Mouse (Mus musculus) heart, embryonic 12.5 days (tissue): Measurements from ENCODE around the gene Gm28374. TPM values are rescaled to one million over a fixed set of nuclear protein-coding genes. Genes with fewer than 3 reads are reported as not detected.

Experiments
- ATAC-seq: fragments of 200-750 bp; cut with Nextera tagmentation; 2 replicates; pipeline ENCODE4 v1.8.0; 2017; ENCODE audit warnings: moderate TSS enrichment, moderate library complexity; ENCODE audit not compliant: insufficient number of reproducible peaks, low FRiP score
- H3K27ac ChIP-seq: fragments of 300-500 bp; sonication (generic); 2 replicates; pipeline ENCODE4 v1.5.1; 2016; ENCODE audit warnings: mild to moderate bottlenecking, moderate library complexity; ENCODE audit not compliant: poor library complexity, severe bottlenecking
- H3K27me3 ChIP-seq: fragments of 300-500 bp; sonication (generic); replicated peaks from 2 replicates; pipeline ENCODE4 v1.6.1; 2016; ENCODE audit warnings: mild to moderate bottlenecking, moderate library complexity
- H3K36me3 ChIP-seq: fragments of 300-500 bp; sonication (generic); 2 replicates; pipeline ENCODE4 v1.6.1; 2016; ENCODE audit warnings: mild to moderate bottlenecking, moderate library complexity
- H3K4me1 ChIP-seq: fragments of 300-500 bp; sonication (generic); replicated peaks from 2 replicates; pipeline ENCODE4 v1.6.1; 2016; ENCODE audit warnings: mild to moderate bottlenecking
- H3K4me2 ChIP-seq: fragments of 300-500 bp; sonication (generic); 2 replicates; pipeline ENCODE4 v1.6.1; 2016; ENCODE audit warnings: mild to moderate bottlenecking, moderate library complexity
- H3K4me3 ChIP-seq: fragments of 300-500 bp; sonication (generic); 2 replicates; pipeline ENCODE4 v1.5.1; 2016; ENCODE audit warnings: mild to moderate bottlenecking
- H3K9ac ChIP-seq: fragments of 300-500 bp; sonication (generic); 2 replicates; pipeline ENCODE4 v1.6.1; 2016; ENCODE audit warnings: mild to moderate bottlenecking, moderate library complexity
- H3K9me3 ChIP-seq: fragments of 300-500 bp; sonication (generic); replicated peaks from 2 replicates; pipeline ENCODE4 v1.6.1; 2016; ENCODE audit warnings: mild to moderate bottlenecking, moderate library complexity
- WGBS: fragments of 180-500 bp; shearing (Covaris S2); methylation state at CpG from one replicate; pipeline ENCODE4 v1.1.7; 2016; 5-methylcytosine and 5-hydroxymethylcytosine counted together
- polyA plus RNA-seq: library from polyadenylated mRNA; unstranded; fragments of >200 nt; fragmentation: Nextera tagmentation; extraction: Ambion mirVana; gene quantifications from 2 replicates; pipeline ENCODE4 v1.2.1, GENCODE M21; 2016

Gene Gm28374
- polyA plus RNA-seq, 1 experiment from 2014 or later = 1.3 TPM

GRCm38 (mm10) chr19:6067011-6067723, 14.9 kb downstream of the Gm28374 start:
- H3K4me1 ChIP-seq = peaks cover 30% of the 10 kb centered on the region
- no peaks in the 10 kb centered on the region for H3K27me3 ChIP-seq
- H3K9me3 ChIP-seq = no peaks in the 10 kb centered on the region
- peak overlapping the region; percentile 74 for H3K9ac ChIP-seq
- H3K4me3 ChIP-seq = peak overlapping the region; percentile 49
- peaks cover 33% of the 10 kb centered on the region for H3K36me3 ChIP-seq
- H3K27ac ChIP-seq = peak overlapping the region; percentile 30; the same call in 1 of the 2 replicates
- peak; percentile 69 for ATAC-seq
- WGBS = under 1% methylated on average over 30 of the region's 30 CpGs
- H3K4me2 ChIP-seq = peak overlapping the region; percentile 96

DNA sequence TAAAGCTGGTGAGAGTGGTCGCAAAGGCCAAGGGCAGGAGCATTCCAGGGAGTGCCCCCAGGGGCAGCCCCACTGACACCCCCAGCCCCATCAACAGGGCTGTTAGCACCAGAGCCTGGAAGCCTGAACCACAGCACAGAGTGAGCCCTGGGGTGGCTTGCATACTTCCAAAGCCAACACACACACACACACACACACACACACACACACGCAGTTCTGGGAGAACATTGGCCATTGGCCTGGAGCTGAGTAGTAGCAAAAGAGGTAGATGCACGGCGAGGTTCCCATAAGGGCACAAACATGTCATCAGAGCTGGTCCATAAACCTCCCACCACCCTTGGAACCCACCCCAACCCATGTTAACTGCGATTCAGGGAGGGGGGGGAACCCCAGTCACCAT, 15.5 kb downstream of the Gm28374 start:
- H3K4me3 ChIP-seq = peak overlapping the region; percentile 49
- H3K36me3 ChIP-seq = peaks cover 31% of the 10 kb centered on the region
- peaks cover 36% of the 10 kb centered on the region for H3K4me1 ChIP-seq
- 24% methylated on average over 5 of the region's 5 CpGs for WGBS
- H3K27me3 ChIP-seq = no peaks in the 10 kb centered on the region
- H3K9ac ChIP-seq = peak overlapping the region; percentile 74
- H3K27ac ChIP-seq = no peak overlapping the region
- no peaks in the 10 kb centered on the region for H3K9me3 ChIP-seq
- peak overlapping the region; percentile 96 for H3K4me2 ChIP-seq
- ATAC-seq = no peak

DNA sequence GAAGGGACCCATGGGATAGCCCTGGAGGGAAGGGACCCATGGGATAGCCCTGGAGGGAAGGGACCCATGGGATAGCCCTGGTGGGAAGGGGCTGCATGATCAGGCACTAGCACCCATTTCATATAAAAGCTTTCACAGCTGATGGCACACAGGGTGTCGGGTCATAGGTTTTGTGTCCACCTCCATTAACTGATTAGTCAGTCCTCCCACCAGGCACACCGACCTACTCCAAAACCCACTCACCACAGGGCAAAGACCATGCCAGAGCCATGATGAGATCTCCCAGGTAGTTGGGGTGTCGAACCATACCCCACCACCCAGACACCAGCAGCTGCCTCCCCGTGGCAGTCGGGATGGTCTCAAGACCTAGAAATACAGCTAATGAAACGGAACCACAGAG, 19.0 kb downstream of the Gm28374 start:
- H3K36me3 ChIP-seq = peaks cover 17% of the 10 kb centered on the region
- H3K27ac ChIP-seq = no peak overlapping the region
- H3K27me3 ChIP-seq = no peaks in the 10 kb centered on the region
- no peak overlapping the region for H3K4me3 ChIP-seq
- 91% methylated on average over 6 of the region's 6 CpGs for WGBS
- peaks cover 45% of the 10 kb centered on the region for H3K4me1 ChIP-seq
- H3K9ac ChIP-seq = no peak overlapping the region
- H3K9me3 ChIP-seq = no peaks in the 10 kb centered on the region
- ATAC-seq = no peak
- peak overlapping the region; percentile 97; the same call in 1 of the 2 replicates for H3K4me2 ChIP-seq

- no peaks in the 10 kb centered on the region for H3K27me3 ChIP-seq
- H3K4me3 ChIP-seq = peak overlapping the region; percentile 85
- peaks cover 42% of the 10 kb centered on the region for H3K4me1 ChIP-seq
- H3K9ac ChIP-seq = peak overlapping the region; percentile 94
- 68% methylated on average over 5 of the region's 5 CpGs for WGBS
- H3K27ac ChIP-seq = peak overlapping the region; percentile 93; the same call in 1 of the 2 replicates
- H3K9me3 ChIP-seq = no peaks in the 10 kb centered on the region
- peak overlapping the region; percentile 97 for H3K4me2 ChIP-seq
- ATAC-seq = no peak
- H3K36me3 ChIP-seq = peaks cover 17% of the 10 kb centered on the region
These were observed 19.6 kb downstream of the Gm28374 start for GRCm38 (mm10) chr19:6062418-6062817.

DNA sequence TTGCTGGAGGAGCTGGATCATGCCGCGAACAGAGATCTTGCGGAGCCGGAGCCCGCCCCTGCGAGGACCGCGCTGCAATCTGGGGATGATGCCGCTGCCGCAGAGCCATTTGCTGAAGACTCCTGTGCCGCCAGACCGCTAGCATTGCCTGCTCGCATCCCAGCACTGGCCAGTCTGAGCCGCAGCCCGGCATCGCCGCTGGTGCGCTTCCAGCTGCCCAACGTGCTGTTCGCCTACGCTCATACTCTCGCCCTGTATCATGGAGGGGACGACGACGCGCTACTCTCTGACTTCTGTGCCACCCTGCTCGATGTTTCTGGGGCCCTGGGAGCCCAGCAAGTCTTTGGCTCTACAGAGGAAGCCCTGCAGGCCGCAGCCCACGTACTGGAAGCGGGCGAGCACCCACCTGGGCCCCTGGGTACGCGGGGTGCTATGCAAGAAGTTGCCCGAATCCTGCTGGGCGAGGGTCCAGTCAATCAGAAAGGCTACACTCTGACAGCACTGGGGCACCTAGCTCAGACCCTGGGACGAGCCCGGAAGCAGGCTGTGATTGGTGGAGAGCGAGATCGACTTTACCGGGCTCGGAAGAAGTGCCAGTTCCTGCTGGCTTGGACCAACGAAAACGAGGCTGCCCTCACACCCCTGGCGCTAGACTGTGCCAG, 20.3 kb downstream of the Gm28374 start:
- H3K27me3 ChIP-seq = no peaks in the 10 kb centered on the region
- H3K9me3 ChIP-seq = no peaks in the 10 kb centered on the region
- WGBS = 2% methylated on average over 44 of the region's 44 CpGs
- H3K9ac ChIP-seq = peak overlapping the region; percentile 94
- peak overlapping the region; percentile 93 for H3K27ac ChIP-seq
- 0 out of 2 replicates have a peak, but pooled peaks have one; percentile 5 for ATAC-seq
- H3K4me3 ChIP-seq = peak overlapping the region; percentile 85
- peak overlapping the region; percentile 97 for H3K4me2 ChIP-seq
- peaks cover 17% of the 10 kb centered on the region for H3K36me3 ChIP-seq
- peaks cover 37% of the 10 kb centered on the region for H3K4me1 ChIP-seq

DNA sequence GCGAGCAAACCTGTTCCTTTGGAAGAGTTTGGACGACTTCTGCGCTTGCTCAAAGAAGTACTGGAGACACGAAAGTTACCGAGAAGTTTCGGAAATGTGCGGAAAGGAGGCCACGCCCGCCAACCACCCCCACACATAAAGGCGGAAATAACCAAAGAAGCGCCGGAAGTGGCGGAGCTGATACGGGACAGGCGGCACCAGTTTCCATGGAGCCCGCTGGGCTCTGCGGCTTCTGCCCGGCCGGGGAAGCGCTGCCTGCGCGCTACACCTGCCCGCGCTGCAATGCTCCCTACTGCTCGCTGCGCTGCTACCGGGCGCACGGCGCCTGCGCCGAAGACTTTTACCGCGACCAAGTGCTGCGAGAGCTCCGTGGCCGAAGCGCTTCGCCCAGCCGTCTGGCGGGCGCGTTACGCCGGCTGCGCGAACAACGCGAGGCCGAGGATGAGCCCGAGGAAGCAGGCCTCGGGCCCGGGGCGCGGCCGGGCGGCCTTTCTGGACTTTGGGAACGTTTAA, 21.0 kb downstream of the Gm28374 start, which contains the start of gene Znhit2:
Gene Znhit2, plus strand, starts transcription at position 172 of the 513 bp plus-strand sequence.
- Histone ChIP-seq H3K27ac (peak within 1 kb of the TSS; percentile 93), H3K4me2 (peak within 1 kb of the TSS; percentile 97), H3K4me1 (peaks cover 37% of the 10 kb centered on the region), H3K27me3 (no peaks in the 10 kb centered on the region), H3K9me3 (no peaks in the 10 kb centered on the region), H3K9ac (peak within 1 kb of the TSS; percentile 94), H3K36me3 (peaks cover 19% of the 10 kb centered on the region), H3K4me3 (peak within 1 kb of the TSS; percentile 85)
- under 1% methylated on average over 58 of the region's 58 CpGs for WGBS
- ATAC-seq = peak; percentile 71

- H3K27me3 ChIP-seq = no peaks in the 10 kb centered on the region
- H3K9ac ChIP-seq = peak overlapping the region; percentile 98
- peaks cover 40% of the 10 kb centered on the region for H3K36me3 ChIP-seq
- H3K27ac ChIP-seq = no peak overlapping the region
- 78% methylated on average over 5 of the region's 5 CpGs for WGBS
- H3K4me3 ChIP-seq = peak overlapping the region; percentile 98
- H3K4me1 ChIP-seq = peaks cover 48% of the 10 kb centered on the region
- no peaks in the 10 kb centered on the region for H3K9me3 ChIP-seq
- ATAC-seq = no peak
- H3K4me2 ChIP-seq = peak overlapping the region; percentile 88
These were observed 23.1 kb downstream of the Gm28374 start for GRCm38 (mm10) chr19:6058966-6059365.

DNA sequence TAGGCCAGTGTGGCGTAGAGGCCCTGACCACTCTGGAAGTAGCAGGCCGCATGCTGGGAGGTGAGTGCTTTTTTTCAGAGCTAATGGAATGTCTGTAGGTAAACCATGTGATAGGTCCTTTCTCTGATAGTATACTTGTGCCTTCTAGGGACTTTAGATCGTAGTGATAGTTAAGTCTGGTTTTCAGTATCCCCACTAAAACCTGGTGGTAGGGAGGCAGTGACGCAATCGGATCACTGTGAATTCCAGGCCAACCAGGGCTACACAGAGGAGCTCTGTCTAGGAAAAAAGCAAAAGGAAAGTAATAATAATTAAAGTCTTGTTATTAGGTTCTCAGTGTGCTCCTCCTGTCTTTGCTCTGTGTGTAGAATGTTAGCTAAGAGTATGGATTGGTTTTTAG, 23.5 kb downstream of the Gm28374 start:
- no peak for ATAC-seq
- Histone ChIP-seq H3K4me2 (peak overlapping the region; percentile 88), H3K4me3 (peak overlapping the region; percentile 98), H3K9me3 (no peaks in the 10 kb centered on the region), H3K36me3 (peaks cover 44% of the 10 kb centered on the region), H3K27ac (peak overlapping the region; percentile 81), H3K27me3 (no peaks in the 10 kb centered on the region), H3K4me1 (peaks cover 48% of the 10 kb centered on the region), H3K9ac (peak overlapping the region; percentile 98)
- 29% methylated on average over 5 of the region's 5 CpGs for WGBS

DNA sequence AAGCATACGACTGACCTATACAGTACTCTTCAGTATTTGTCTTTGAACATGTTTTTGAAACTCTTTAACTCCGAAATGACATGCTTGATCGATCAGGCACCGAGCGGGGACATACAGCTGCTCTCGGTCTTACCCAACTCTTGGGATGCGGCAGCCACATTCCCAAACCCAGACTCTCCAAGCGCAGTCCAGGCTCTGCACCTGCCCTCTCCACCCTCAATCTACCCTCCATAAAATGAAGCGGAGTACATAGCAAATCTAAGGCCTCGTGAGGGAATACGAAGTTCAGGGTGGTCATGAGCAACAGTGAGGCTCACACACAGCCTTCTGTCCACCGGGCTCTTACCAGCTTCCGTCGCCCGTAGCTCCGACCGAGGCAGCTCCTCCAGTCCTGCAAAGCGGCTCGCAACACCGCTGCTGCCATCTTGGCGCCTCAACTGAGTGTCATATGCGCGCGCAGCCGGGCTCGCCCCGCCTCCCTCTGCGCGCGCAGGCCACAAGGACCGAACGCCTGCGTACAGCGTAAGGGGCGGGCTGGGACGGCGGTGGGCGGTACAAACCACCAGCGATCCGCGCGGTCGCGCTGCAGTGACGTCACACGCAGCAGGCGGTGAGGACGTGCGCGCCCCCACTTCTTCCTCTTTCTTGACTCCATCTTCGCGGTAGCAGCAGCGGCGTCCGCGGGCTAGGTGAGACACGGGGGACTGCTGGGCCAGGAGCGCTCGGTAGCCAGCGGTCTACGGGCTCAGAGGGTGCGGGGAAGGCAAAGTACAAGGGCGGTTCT, 24.6 kb downstream of the Gm28374 start, which contains the start of the genes Mrpl49 and Fau:
Gene Mrpl49, minus strand, starts transcription at position 473 of the 784 bp plus-strand sequence.
Gene Fau, plus strand, starts transcription at position 532 of the 784 bp plus-strand sequence.
- peaks cover 54% of the 10 kb centered on the region for H3K36me3 ChIP-seq
- peak; percentile 91 for ATAC-seq
- WGBS = under 1% methylated on average over 63 of the region's 63 CpGs

GRCm38 (mm10) chr19:6056696-6057095, 25.4 kb downstream of the Gm28374 start:
- H3K27me3 ChIP-seq = no peaks in the 10 kb centered on the region
- H3K27ac ChIP-seq = no peak overlapping the region
- H3K4me3 ChIP-seq = peak overlapping the region; percentile 98
- no peak for ATAC-seq
- H3K4me1 ChIP-seq = peaks cover 33% of the 10 kb centered on the region
- no peaks in the 10 kb centered on the region for H3K9me3 ChIP-seq
- H3K9ac ChIP-seq = peak overlapping the region; percentile 83
- H3K4me2 ChIP-seq = peak overlapping the region; percentile 88
- H3K36me3 ChIP-seq = peaks cover 62% of the 10 kb centered on the region
- WGBS = 53% methylated on average over 4 of the region's 4 CpGs

More for the DNA sequence above, 24.6 kb downstream of the Gm28374 start, which contains the start of the genes Mrpl49 and Fau:
- Histone ChIP-seq H3K9me3 (no peaks in the 10 kb centered on the region), H3K27me3 (no peaks in the 10 kb centered on the region), H3K4me2 (peak within 1 kb of the TSS; percentile 88), H3K4me1 (peaks cover 41% of the 10 kb centered on the region), H3K4me3 (peak within 1 kb of the TSS; percentile 98), H3K27ac (peak within 1 kb of the TSS; percentile 81), H3K9ac (peak within 1 kb of the TSS; percentile 98)
